ENCODE assay signal across 1 mouse cellular context in the genomic region with DNA sequence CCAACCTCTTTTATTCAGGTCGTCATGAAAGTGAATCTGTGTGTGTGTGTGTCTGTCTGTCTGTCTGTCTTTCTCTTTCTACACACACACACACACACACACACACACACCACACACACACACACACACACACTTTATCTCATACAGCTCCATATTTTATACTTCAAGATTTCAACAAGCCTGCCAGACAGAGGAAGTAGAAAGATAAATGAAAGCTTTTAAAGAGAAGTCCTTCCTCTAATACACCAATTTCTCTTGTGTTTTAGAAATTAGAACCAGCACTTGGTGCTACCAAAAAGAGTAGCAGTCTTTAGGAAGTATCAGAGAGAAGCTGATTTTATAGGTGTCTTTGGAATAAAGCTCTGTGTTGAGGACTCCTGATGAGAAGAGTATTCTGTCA.
TF ChIP-seq lines count a peak whose summit lies in the region.

No protein-coding gene starts in this region.

TF ChIP-seq in MEL, 35 proteins besides CTCF, POLR2A, EP300 and RAD21 (continued from another document):
- TF ChIP-seq KAT2A (conservative IDR thresholded peaks at IDR 0.05; ENCODE audit: low read depth, low read length) (no peak), NRF1 (IDR thresholded peaks at IDR 0.05; ENCODE audit: insufficient read depth, low read depth, low read length, poor library complexity, severe bottlenecking) (no peak), POLR2AphosphoS2 (IDR thresholded peaks at IDR 0.05; ENCODE audit: low read length) (no peak), ZNF384 (IDR thresholded peaks at IDR 0.05; ENCODE audit: low read depth, low read length) (no peak), GABPA (IDR thresholded peaks at IDR 0.05; ENCODE audit: low read depth, low read length) (no peak), ZC3H11A (IDR thresholded peaks at IDR 0.05; ENCODE audit: low read depth, low read length) (no peak), TCF12 (IDR thresholded peaks at IDR 0.05; ENCODE audit: low read depth, low read length) (peak; percentile 39; the same call in 1 of the 2 replicates), E2F4 (IDR thresholded peaks at IDR 0.05; ENCODE audit: borderline replicate concordance, low read depth, low read length) (no peak), POLR2AphosphoS5 (IDR thresholded peaks at IDR 0.05; ENCODE audit: borderline replicate concordance, low read depth, low read length) (no peak), ETS1 (IDR thresholded peaks at IDR 0.05; ENCODE audit: low read depth, low read length) (0 out of 2 replicates have a peak, but pooled peaks have one; percentile 36), MAX (IDR thresholded peaks at IDR 0.05; ENCODE audit: low read length) (no peak), USF1 (IDR thresholded peaks at IDR 0.05; ENCODE audit: low read depth, low read length) (no peak), MAFK (IDR thresholded peaks at IDR 0.05; ENCODE audit: borderline replicate concordance, low read depth, low read length) (no peak), MEF2A (IDR thresholded peaks at IDR 0.05; ENCODE audit: extremely low read depth, insufficient replicate concordance, low read depth, low read length, poor library complexity, severe bottlenecking) (no peak), ZMIZ1 (IDR thresholded peaks at IDR 0.05; ENCODE audit: low read depth, low read length) (no peak), RCOR1 (IDR thresholded peaks at IDR 0.05; ENCODE audit: low read depth, low read length) (0 out of 2 replicates have a peak, but pooled peaks have one; percentile 41)
